Mouse (Mus musculus) lung, embryonic 14.5 days (tissue): ENCODE results near the gene Dera. TPM values are rescaled to one million over a fixed set of nuclear protein-coding genes. Genes with fewer than 3 reads are reported as not detected.

Experiments
- ATAC-seq: fragments of 200-750 bp; cut with Nextera tagmentation; 2 replicates; pipeline ENCODE4 v1.8.0; 2017; ENCODE audit warnings: mild to moderate bottlenecking, moderate TSS enrichment, moderate library complexity; ENCODE audit not compliant: insufficient read depth
- DNase-seq: peaks from one replicate; pipeline ENCODE4 v3.0.0-alpha.2; 2015
- H3K27ac ChIP-seq: fragments of 300-500 bp; sonication (generic); 2 replicates; pipeline ENCODE4 v1.5.1; 2014; ENCODE audit warnings: low read depth, mild to moderate bottlenecking, moderate library complexity
- H3K27me3 ChIP-seq: fragments of 300-500 bp; sonication (generic); 2 replicates; pipeline ENCODE4 v1.6.1; 2014; ENCODE audit warnings: low read length, control low read depth; ENCODE audit not compliant: insufficient read depth
- H3K36me3 ChIP-seq: fragments of 300-500 bp; sonication (generic); 2 replicates; pipeline ENCODE4 v1.6.1; 2014; ENCODE audit warnings: control low read depth; ENCODE audit not compliant: insufficient read depth
- H3K4me1 ChIP-seq: fragments of 300-500 bp; sonication (generic); 2 replicates; pipeline ENCODE4 v1.6.1; 2014; ENCODE audit warnings: antibody characterized with exemption, control low read depth; ENCODE audit not compliant: insufficient read depth
- H3K4me2 ChIP-seq: fragments of 300-500 bp; sonication (generic); 2 replicates; pipeline ENCODE4 v1.6.1; 2014; ENCODE audit warnings: mild to moderate bottlenecking
- H3K4me3 ChIP-seq: fragments of 300-500 bp; sonication (generic); 2 replicates; pipeline ENCODE4 v1.5.1; 2014; ENCODE audit warnings: low read depth, low read length
- H3K9ac ChIP-seq: fragments of 300-500 bp; sonication (generic); 2 replicates; pipeline ENCODE4 v1.6.1; 2014
- H3K9me3 ChIP-seq: fragments of 300-500 bp; sonication (generic); 2 replicates; pipeline ENCODE4 v1.6.1; 2016; ENCODE audit warnings: low read depth, low read length, control low read depth
- CTCF ChIP-seq: IDR thresholded peaks from 2 replicates; pipeline ENCODE4 v1.5.1; 2016; ENCODE audit warnings: antibody characterized with exemption, low read depth
- WGBS: fragments of 180-500 bp; shearing (Covaris S2); extraction: QIAGEN DNeasy Blood & Tissue Kit; methylation state at CpG from one replicate; pipeline ENCODE4 v1.1.7; 2014; 5-methylcytosine and 5-hydroxymethylcytosine counted together
- polyA plus RNA-seq: library from polyadenylated mRNA; unstranded; fragments of >200 nt; fragmentation: Nextera tagmentation; extraction: Ambion mirVana; gene quantifications from 2 replicates; pipeline ENCODE4 v1.2.1, GENCODE M21; 2014

Gene Dera
- polyA plus RNA-seq, 1 experiment from 2014 or later: 62.0 TPM

- Histone ChIP-seq H3K4me3 (no peak overlapping the region), H3K4me1 (no peaks in the 10 kb centered on the region), H3K9ac (no peak overlapping the region), H3K27ac (no peak overlapping the region), H3K27me3 (no peaks in the 10 kb centered on the region), H3K9me3 (no peaks in the 10 kb centered on the region), H3K4me2 (no peak overlapping the region), H3K36me3 (no peaks in the 10 kb centered on the region)
- no peak for TF ChIP-seq CTCF
- ATAC-seq (no peak), DNase-seq (no peak)
- WGBS: 93% methylated on average over 1 of the region's 1 CpGs
Measured at GRCm38 (mm10) chr6:137757891-137758290, 3.5 kb downstream of the Dera start.

GRCm38 (mm10) chr6:137759681-137760080 is 5.3 kb downstream of the Dera start:
- DNase-seq (no peak), ATAC-seq (peak; percentile 43; the same call in 1 of the 2 replicates)
- TF ChIP-seq CTCF: no peak
- 27% methylated on average over 8 of the region's 8 CpGs for WGBS
- Histone ChIP-seq H3K27ac (no peak overlapping the region), H3K9ac (no peak overlapping the region), H3K4me3 (no peak overlapping the region), H3K36me3 (no peaks in the 10 kb centered on the region), H3K9me3 (no peaks in the 10 kb centered on the region), H3K27me3 (no peaks in the 10 kb centered on the region), H3K4me2 (no peak overlapping the region), H3K4me1 (no peaks in the 10 kb centered on the region)

GRCm38 (mm10) chr6:137760966-137761365 is 6.6 kb downstream of the Dera start:
- no peak overlapping the region for H3K4me3 ChIP-seq
- no peaks in the 10 kb centered on the region for H3K36me3 ChIP-seq
- DNase-seq: no peak
- H3K9me3 ChIP-seq: no peaks in the 10 kb centered on the region
- no peak for ATAC-seq
- TF ChIP-seq CTCF: no peak
- no peak overlapping the region for H3K4me2 ChIP-seq
- no peak overlapping the region for H3K9ac ChIP-seq
- no peaks in the 10 kb centered on the region for H3K4me1 ChIP-seq
- WGBS: 52% methylated on average over 15 of the region's 15 CpGs
- H3K27ac ChIP-seq: no peak overlapping the region
- no peaks in the 10 kb centered on the region for H3K27me3 ChIP-seq

- Histone ChIP-seq H3K9ac (no peak overlapping the region), H3K4me3 (no peak overlapping the region), H3K9me3 (no peaks in the 10 kb centered on the region), H3K4me1 (no peaks in the 10 kb centered on the region), H3K36me3 (no peaks in the 10 kb centered on the region), H3K27ac (no peak overlapping the region), H3K27me3 (no peaks in the 10 kb centered on the region), H3K4me2 (no peak overlapping the region)
- 42% methylated on average over 3 of the region's 3 CpGs for WGBS
- DNase-seq: no peak
- no peak for TF ChIP-seq CTCF
- ATAC-seq: no peak; the same call in 1 of the 2 replicates
Measured at GRCm38 (mm10) chr6:137764572-137765210, 10.3 kb downstream of the Dera start.

- ATAC-seq (no peak), DNase-seq (no peak)
- no peak overlapping the region for H3K4me3 ChIP-seq
- H3K27me3 ChIP-seq: no peaks in the 10 kb centered on the region
- H3K4me1 ChIP-seq: no peaks in the 10 kb centered on the region
- H3K36me3 ChIP-seq: no peaks in the 10 kb centered on the region
- H3K9ac ChIP-seq: no peak overlapping the region
- H3K4me2 ChIP-seq: no peak overlapping the region
- no peak for TF ChIP-seq CTCF
- no peak overlapping the region for H3K27ac ChIP-seq
- H3K9me3 ChIP-seq: no peaks in the 10 kb centered on the region
Measured at GRCm38 (mm10) chr6:137766177-137766576, 11.8 kb downstream of the Dera start.

- no peak for DNase-seq
- no peak overlapping the region for H3K4me3 ChIP-seq
- no peak overlapping the region for H3K9ac ChIP-seq
- no peak overlapping the region for H3K4me2 ChIP-seq
- H3K4me1 ChIP-seq: no peaks in the 10 kb centered on the region
- H3K36me3 ChIP-seq: no peaks in the 10 kb centered on the region
- no peaks in the 10 kb centered on the region for H3K27me3 ChIP-seq
- no peak overlapping the region for H3K27ac ChIP-seq
- no peaks in the 10 kb centered on the region for H3K9me3 ChIP-seq
- WGBS: 42% methylated on average over 3 of the region's 3 CpGs
- no peak for TF ChIP-seq CTCF
- ATAC-seq: no peak
Measured at GRCm38 (mm10) chr6:137771621-137772250, 17.4 kb downstream of the Dera start.

GRCm38 (mm10) chr6:137772918-137773636 is 18.7 kb downstream of the Dera start:
- Histone ChIP-seq H3K9ac (no peak overlapping the region), H3K9me3 (no peaks in the 10 kb centered on the region), H3K4me1 (no peaks in the 10 kb centered on the region), H3K4me2 (no peak overlapping the region), H3K36me3 (no peaks in the 10 kb centered on the region), H3K27ac (no peak overlapping the region), H3K4me3 (no peak overlapping the region), H3K27me3 (no peaks in the 10 kb centered on the region)
- WGBS: 90% methylated on average over 8 of the region's 8 CpGs
- TF ChIP-seq CTCF: no peak
- no peak for DNase-seq
- ATAC-seq: no peak
